Mouse (Mus musculus): ENCODE measurements at regions not wholly inside any gene's neighbourhood (a gene's known extent, or its start where the extent isn't known, plus 50 kb on each side); places are given as distances from the start of the nearest gene placed in this dataset.

DNA sequence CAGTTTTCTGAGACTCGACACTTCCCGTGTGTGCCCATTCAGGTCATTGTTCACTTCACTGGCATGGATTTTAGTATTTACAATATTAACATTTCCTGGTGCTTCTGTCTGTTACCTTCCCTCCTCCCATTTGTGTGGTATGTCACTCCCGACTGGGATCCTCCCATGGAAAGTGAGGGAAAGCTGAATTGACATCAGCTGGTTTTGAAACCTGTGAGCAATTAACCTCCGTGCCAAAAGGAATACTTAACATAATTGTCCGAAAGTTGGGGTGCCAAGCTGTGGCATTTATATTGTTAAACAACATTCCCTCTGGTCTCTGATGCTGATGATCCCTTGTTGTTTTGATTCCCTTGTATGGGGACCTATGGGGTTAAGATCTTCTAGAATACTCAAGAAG is 167.3 kb upstream of the Npy start:
- TF ChIP-seq CTCF (IDR thresholded peaks at IDR 0.05), result no peak
- TF ChIP-seq EP300 (IDR thresholded peaks at IDR 0.05), result no peak

Measured in lung, postnatal 0 days (tissue).